Mouse (Mus musculus) right cerebral cortex, postnatal 14 days (tissue): Measurements from ENCODE around the gene Mlf1.

Source experiments
- DNase-seq: peaks from one replicate; pipeline ENCODE4 v3.0.0; 2022

Gene Mlf1

DNA sequence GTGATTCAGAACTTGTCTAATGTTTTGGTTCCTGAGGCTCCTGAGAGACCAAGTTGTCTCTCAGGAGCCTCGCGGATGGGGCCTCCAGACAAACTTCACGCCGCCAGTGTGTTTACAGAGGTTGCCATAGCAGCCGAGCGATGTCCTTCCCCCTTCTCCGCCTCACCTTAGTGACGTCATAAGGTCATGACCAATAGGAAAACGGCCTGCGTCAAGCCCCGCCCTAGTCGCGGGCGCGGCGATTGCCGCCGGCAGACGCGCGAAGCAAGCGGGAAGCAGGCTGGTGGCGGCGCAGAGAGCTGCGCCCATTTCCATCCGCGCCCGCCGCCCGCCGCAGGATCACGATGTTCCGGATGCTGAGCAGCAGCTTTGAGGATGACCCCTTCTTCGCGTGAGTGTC lies at the start of gene Mlf1:
Mlf1 (plus strand) TSS at position 226 of the 400 bp plus-strand sequence.
- peak; percentile 86 for DNase-seq

DNA sequence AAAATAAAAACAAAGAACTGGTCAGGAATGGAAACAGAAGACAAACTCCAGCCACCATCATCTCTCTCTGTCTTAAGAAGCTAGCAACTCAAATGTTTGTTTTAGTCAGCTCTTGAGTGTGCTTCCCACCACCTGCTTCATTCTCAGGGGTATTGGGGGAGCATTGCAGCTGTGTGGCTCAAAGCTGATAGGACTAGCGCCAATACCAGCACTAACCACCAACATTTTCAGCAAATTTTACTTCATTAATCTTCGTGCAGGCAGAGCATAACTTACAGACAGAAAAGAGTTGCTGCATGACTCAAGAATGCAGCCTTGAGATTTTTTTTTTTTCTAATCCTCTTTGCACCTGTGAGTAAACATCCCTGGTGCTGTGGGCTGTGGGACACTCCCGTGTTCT lies 34.3 kb upstream of the Mlf1 start:
- no peak for DNase-seq

DNA sequence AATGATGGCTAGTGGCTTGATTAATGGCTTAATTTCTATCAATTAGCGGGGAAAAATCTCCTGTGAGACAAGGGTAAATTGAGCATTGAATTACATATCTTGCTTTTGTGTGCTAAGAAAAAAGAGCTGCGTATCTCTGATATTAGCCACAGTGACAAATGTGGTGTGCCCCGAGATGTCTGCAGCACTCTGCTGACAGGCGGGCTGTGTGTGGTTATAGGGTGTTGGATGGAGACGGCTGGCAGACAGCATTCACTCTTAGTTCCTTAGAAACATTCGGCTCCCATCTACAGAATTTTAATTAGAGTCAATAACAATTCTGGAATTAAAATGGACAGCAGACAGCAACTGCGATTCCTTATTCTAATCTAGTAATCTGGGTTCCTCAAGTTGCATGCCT lies 33.0 kb upstream of the Mlf1 start:
- DNase-seq: no peak

DNA sequence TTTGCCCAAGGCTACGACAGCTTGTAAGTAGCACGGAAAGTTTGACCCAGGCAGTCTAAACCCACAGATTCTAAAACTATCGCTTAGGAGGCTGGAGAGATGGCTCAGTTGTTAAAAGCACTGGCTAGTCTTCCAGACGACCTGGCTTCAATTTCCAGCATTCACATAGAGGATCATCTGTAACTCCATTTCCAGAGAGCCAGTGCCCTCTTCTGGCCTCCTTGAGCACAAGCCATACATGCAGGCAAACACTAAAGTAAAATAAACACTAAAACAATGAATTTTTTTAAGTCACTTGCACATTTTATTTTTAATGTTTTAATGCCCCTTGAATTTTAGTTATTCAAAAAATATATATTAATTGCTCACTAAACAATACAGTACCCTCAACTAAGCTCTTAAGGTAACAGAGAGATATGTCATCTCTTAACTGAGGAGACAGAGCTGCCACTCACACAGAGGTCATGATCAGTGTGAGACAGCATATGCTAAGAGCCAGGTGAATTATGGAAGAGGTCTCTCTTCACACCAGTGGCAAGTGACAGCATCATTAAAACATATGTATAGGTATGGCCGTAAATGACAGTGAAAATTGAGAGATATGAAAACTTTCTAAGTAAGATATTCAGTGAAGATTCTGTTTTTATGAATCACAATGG lies 30.8 kb upstream of the Mlf1 start:
- DNase-seq: no peak

DNA sequence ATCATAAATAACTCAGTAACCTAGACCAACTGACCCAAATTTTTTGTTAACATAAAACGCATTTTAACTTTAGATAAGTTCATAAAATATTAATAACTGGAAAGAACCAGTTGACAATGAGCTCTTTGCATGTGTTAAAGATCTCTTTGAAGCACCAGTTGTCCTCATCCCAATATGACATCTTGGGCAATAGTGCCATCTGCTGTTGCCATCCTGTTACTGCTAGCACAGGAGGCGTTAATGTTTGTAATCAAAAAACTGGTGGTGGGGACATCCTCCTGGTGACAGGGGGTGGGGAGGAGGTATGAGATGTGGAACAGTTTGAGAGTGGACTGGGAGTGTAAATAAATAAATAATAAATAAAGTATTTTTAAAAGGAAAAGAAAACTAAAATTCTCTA lies 29.3 kb upstream of the Mlf1 start:
- peak; percentile 48 for DNase-seq

DNA sequence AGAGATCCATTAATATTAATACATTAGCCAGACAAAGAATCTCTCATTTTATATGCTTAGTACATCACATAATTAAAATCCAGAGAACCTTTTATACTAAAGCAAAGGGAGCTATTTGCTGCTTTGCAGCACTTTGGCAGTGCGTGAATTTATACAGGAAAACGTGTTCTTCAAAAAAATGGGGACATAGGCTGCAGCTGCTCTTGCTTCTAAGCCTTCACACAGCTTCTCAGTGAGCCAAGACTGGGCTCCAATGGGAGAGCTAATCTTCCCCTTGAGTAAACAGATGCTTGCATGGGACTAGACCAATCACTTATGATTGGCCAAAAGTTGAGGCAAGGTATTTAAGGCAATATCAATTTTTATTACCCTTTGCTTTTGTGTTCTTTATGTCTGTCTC lies 27.2 kb upstream of the Mlf1 start:
- DNase-seq: no peak

DNA sequence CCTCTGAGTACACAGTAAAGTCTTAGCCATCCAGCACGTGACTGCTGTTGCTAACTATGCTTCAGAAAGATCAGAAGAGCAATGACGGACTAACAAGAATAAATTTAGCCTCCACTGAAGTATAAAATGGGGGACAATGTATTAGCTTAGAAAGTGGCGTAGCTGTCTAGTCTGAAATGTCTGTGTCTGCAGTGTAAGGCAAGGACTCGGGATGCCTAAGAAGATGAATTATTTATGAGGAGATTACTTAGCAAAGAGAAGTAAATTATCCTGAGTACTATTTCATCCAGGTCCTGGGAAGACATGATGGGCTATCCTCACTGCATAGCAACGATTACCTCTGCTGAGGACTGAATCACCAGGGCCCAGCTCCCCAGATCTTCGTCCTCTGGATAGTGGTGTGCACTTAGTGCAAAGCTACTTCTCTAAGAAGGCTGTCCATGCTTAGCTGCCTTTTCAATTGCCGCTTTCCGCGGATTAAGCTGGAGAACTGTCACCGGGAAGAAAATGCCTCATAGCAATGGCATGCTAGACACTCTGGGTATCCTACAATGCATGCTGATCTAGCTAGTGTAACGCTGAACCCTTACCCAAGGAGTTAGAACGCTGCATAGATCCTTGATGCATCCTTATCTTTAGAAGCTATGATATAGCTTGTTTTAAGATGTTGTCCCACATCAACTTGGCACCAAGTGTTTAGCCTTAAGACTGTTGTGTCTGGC lies 22.3 kb upstream of the Mlf1 start:
- DNase-seq: no peak

DNA sequence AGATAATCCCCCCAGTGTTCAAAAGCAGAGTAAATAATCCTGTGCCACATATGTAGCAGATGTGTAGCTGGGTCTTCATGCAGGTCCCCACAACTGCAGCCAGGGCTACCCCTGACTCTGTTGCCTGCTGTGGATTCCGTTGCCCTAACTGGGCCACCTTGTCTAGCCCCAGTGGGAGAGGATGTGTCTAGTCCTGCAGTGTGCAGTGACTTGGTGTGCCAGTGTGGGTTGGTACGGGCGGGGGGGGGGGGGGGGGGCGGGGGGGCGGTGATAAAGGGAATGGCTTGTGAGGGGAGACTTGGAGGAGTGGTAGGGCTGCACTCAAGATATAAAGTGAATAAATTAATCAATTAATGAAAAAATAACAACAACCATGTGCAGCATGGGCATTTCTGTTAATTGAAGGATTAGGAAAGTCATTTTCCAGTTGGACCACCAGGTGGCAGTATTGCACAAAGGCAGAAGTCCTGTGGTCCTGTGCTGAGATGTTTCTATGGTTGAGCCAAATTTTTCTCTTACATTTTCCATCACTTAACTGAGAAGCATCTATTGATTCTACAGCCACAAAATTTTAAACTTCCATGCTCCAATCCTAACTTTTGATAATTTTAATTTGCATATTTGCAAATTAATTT lies 21.7 kb upstream of the Mlf1 start:
- DNase-seq: peak; percentile 49

DNA sequence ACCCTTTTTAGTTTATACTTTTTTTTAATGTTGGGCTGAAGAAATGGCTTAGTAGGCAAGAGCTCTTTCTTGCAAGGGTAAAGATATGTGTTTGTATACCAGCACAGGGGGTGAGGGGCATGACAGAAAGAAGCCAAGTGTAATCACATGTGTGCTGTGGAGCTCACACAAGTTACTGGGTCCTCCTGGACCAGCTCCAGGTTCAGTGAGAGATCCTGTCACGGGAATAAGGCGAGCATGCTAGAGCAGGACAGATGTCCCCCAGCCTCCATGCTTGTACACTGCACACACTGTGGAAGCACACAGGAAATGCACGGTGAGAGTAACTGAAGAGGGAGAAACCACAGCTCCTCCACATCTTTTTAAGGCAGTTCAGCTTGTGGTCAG lies 21.1 kb upstream of the Mlf1 start:
- DNase-seq: no peak

DNA sequence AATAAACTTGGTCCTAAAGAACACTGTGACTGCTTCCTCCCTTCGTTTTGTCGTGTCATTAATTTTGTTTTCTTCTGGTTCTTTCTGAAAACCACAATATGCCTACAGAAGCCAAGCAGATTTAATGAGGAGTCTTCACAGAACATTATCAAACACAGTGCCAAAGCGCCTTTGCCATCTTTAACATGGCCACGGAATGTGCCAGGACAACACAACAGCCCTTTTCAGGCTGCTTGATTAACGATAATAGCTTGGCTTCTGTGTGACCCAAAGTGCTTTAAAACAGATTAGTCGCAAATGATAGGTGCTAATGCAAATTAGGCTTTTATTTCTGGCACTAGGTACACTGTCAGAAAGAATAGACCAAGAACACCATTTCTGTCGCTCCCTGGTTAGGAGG lies 15.5 kb upstream of the Mlf1 start:
- DNase-seq: no peak

DNA sequence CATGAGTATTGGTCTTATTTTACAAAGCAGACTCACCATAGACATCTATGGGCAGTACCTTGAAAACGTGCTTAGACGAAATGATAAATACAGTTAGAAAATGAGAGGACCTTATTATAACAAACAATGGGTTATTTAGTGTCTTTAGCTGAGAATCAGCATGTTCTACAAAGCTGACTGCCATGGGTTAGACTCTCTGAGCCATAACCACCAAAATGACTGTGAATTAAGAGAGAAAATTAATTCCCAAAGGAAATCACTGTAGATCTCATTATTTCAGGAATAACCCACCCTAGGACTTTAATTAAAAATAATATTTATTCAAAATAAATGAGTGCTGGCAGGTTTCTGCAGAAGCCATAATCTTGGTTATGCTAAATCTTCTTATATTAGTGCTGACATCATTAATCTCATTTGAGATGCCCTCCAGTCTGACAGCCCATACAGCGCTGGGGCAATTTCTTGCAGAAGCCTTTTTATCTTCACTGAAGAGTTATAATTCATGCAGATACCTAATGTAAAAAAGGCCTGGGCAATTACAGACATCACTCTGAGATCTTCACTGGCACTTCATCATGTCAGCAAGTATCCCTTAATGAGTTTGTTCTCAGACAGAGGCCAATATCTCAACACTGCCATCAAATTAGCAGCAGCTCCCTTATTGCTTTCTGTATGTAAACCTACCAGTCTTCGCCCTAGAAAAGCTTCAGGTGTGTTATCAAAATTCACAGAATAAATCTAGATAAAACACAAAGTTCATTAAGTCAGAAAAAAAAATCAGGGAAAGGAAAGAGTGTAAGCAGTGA lies 7.6 kb upstream of the Mlf1 start:
- no peak for DNase-seq

DNA sequence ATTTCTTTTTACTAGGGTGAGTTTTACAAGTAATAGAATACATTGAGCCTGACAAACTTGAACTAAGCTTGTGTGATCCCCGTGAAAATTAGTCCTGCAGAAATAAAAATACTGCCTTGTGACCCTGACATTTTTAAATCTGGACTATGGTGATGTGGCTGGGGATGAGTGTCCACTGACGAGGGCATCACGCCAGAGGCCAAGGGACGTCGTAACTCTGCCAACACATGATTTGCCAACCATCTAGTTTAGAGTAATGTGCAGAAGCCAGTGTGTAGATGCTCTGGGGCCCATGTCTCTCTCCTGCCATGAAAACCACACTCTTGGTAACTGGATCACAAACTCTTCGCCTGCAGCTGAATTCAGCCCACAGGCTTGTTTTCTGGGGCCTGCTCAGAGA lies 6.4 kb upstream of the Mlf1 start:
- no peak for DNase-seq

DNA sequence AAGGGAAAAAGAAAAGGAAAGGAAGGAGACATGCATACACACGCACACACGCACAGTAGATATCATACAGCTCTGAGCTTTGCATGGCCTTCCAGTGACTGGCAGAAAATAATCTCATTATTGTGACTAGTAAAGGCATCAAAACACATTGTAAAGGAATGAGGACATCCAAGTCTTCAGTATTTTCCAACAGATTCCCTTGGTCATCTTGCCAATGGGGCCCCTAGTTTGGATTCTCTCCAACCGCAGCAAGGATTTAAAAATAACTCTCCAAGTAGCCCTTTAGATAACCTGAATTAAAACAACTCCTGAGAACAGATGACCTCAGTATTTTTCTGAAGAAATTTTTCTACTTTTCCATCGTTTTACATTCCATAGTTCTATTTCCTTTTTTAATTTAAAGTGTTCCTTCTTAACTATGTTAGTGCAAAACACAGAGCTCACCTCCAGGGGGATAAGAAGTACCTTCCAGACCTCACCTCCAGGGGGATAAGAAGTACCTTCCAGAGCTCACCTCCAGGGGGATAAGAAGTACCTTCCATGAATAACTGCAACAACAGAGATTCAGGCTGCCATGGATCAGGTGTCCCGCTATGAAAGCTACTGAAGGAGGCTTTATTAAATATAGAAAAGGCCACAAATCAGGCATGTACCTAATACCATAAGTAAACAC lies 4.4 kb upstream of the Mlf1 start:
- no peak for DNase-seq

DNA sequence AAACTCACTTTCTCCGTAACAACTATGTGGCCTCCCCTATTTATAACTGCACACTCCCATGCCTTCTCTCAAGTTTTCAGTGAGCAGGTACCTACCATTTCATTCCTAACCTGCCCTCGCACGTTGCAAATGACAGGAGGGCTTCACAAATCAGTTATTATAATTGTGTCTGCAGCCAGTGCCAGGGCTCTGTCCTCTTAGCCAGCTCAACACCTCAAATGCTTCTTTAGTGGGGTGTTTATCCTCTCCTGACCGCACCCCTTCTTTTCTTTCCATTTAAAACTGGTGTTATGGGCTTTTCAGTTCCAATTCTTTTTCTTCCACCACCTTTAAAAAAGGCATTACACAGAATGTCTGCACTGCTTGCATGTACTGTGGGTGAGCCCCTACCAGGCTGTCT lies 1.7 kb upstream of the Mlf1 start:
- DNase-seq: no peak

DNA sequence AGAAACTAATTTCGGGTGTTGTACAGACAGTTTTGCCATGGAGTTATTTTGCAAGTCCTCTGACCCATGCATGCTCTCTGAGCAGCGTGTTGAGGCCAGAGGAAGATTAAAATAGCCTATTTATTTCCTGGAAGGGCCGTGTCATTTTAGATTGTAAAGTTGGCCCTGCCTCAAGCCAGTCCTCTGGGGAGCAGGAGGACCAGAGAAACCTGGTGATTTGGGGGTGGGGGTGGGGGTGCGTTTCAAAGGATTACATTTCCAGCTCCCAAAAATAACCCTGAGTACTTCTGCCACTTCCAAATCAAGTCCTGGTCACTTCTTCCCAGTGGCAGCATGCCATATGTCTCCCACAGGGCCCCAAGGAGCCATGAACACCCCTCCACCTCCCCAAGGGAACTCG lies 1.1 kb upstream of the Mlf1 start:
- DNase-seq: no peak

DNA sequence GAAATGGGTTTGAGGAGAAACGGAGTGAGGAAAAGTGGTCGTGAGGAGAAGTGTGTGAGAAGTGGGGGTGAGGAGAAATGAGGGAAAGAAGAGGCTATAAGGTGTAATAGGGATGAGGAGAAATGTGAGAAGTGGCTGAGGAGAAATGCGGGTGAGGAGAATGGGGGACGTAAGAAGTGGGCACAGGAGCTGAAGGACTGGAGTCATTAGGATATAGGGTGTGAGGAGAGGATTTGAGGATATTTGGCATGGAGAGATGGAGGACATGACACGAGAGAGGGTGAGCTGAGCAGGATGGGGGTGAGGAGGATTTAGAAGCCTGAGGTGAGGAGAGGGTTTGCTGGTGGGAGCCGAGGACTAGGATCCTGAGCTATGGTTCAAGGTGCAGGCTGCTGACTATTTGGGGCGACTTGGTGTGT lies 472 bp downstream of the Mlf1 start:
- DNase-seq: no peak

DNA sequence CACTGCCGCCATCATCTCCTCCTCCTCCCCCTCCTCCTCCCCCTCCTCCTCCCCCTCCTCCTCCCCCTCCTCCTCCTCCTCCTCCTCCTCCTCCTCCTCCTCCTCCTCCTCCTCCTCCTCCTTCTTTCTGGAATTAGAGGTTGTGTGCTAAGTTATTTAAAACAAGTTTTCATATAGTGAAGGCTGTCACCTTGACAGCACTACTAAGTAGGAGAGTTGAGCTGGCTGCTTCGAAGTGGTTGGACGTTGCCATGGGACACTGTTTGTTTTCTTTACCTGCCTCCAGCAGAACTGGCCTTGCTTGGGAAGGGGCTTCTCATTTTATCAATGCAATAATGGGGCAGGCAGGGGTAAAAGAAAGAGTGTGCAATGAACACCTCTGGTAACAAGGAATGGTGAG lies 1.2 kb downstream of the Mlf1 start, which contains the start of gene Gm17402:
Gm17402 (minus strand) TSS at position 101 of the 400 bp plus-strand sequence.
- DNase-seq: no peak

DNA sequence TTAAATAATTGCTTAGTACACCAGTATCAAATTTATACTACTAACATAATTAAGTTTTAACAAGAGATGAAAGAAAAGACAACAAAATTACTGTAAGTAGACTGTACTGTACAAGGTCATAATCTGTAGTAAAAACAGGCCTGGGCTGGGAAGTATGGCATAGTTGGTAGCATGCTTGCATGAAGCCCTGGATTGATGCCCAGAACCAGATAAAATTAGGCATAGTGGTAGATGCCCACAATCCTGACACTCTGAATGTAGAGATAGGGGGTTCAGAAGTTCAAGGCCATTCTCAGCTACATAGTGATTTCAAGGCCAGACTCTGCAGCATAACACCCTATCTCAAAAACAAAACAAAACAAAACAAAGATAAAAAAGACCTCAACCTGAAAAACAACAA lies 4.3 kb downstream of the Mlf1 start:
- DNase-seq: no peak

DNA sequence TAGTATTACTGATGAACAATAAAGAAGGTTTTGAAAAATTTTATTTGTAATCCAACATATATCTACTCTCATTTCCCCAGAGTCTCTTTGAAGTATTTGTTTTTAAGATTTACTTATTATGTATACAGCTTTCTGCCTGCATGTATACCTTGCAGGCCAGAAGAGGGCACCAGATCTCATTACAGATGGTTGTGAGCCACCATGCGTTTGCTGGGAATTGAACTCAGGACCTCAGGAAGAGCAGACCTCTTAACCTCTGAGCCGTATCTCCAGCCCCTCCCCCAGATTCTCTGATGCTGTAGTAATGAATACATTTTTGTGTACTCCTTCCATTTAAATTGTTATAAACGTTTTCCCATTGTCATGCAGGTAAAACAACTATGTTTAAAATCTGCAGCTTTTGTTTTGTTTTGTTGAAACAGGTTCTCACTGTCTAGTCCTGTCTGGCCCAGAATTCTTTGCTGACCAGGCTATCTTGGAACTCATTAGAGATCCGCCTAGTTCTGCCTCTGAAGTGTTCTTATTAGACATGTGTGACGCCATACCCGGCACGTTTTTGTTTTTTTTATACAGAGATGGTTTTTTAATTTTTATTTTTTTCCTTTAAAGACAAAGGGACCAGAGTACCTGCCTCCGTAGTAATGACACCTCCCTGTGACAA lies 55.6 kb downstream of the Mlf1 start:
- DNase-seq: no peak

DNA sequence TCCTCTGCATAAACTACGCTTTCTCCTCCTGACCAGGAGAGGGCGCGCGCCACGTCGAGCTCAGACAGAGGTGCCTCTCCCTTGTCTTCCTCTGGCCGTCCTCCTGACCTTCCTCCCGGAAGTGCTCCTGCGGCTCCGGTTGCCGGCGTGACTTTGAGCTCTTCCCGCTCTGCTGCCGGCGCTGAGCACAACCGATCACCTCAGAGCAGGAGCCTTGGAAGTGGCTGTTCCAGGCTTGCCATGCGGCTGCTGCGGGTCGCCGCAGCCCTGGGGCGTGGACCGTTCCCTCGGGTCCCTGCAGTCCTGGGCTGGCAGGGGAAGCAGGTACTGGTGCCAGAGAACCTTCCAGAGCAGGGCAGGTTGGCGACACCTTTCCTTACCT lies 56.1 kb downstream of the Mlf1 start, which contains the start of gene Gfm1:
Gfm1 (plus strand) TSS at position 98 of the 382 bp plus-strand sequence.
- DNase-seq: peak; percentile 93

DNA sequence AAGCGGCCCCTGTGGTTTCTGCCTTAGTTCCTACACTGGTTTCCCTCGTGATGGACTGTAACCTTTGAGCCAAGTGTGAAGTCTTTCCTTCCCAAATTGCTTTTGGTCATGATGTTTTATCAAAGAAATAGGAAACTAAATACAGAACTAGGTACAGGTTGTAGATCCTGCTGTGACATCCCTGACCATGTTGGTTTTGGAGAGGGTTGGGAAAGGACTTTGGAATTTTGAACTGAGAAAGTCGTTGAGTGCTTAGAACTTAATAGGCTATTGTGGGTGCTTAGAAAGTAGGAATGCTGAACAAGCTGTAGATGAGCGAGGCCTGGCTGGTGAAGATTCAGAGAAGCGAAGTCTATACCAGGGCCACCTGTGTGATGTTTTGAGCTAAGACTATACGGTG lies 60.1 kb downstream of the Mlf1 start:
- DNase-seq: no peak

DNA sequence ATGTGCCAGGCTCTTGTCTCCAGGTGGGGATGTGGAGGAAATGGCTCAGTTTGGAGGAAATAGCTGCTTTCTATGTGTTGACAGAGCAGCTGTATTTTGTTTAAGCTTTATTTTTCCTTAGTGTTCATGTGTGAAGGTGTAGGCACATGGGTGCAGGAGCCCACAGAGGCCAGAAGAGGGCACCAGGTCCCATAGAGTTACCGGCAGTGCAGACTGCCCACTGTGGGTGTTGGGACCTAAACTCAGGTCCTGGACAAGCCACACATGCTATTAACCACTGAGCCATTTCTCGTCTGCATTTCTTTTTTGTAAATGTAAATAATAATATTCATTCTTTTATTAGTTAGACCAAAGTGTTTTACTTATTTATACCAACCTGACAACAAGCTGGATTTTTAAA lies 73.2 kb downstream of the Mlf1 start:
- no peak for DNase-seq
